Mouse (Mus musculus): ENCODE results near the gene Stub1.

- TF ChIP-seq JUND (IDR thresholded peaks at IDR 0.05; ENCODE audit: low read depth, low read length) (no peak), SIN3A (IDR thresholded peaks at IDR 0.05; ENCODE audit: low read length) (no peak), CTCF (IDR thresholded peaks at IDR 0.05 in 2 of 3, conservative IDR thresholded peaks at IDR 0.05 in 1 of 3; ENCODE audit: control insufficient read depth in 1 of 3, insufficient read depth in 1 of 3, low read depth in 2 of 3, low read length in 3 of 3, poor library complexity in 1 of 3, severe bottlenecking in 1 of 3) (no peak), CHD2 (IDR thresholded peaks at IDR 0.05; ENCODE audit: low read length) (no peak), GATA1 (IDR thresholded peaks at IDR 0.05; ENCODE audit: low read depth, low read length) (no peak), EP300 (IDR thresholded peaks at IDR 0.05; ENCODE audit: low read depth in 1 of 2, low read length in 2 of 2) (no peak), MYC (IDR thresholded peaks at IDR 0.05; ENCODE audit: low read depth, low read length) (no peak), USF1 (IDR thresholded peaks at IDR 0.05; ENCODE audit: low read depth, low read length) (no peak), TCF12 (IDR thresholded peaks at IDR 0.05; ENCODE audit: low read depth, low read length) (no peak), POLR2A (IDR thresholded peaks at IDR 0.05; ENCODE audit: control insufficient read depth in 1 of 2, insufficient read depth in 1 of 2, low read depth in 1 of 2, low read length in 2 of 2, poor library complexity in 1 of 2) (no peak), MAX (IDR thresholded peaks at IDR 0.05; ENCODE audit: low read length) (no peak), NRF1 (IDR thresholded peaks at IDR 0.05; ENCODE audit: insufficient read depth, low read depth, low read length, poor library complexity, severe bottlenecking) (no peak)
These were observed 27.0 kb upstream of the Stub1 start for GRCm38 (mm10) chr17:25860229-25860628.
